Mouse (Mus musculus) midbrain, embryonic 10.5 days (tissue): ENCODE data around the gene Rsad2. TPM values are rescaled to one million over a fixed set of nuclear protein-coding genes. Genes with fewer than 3 reads are reported as not detected.
A peak's percentile ranks its signal among the peaks of the same experiment; 100 is the strongest.

ENCODE experiments used
- DNase-seq: peaks from one replicate; pipeline ENCODE4 v3.0.0-alpha.2; 2017; ENCODE audit warnings: low spot score
- H3K27ac ChIP-seq: fragments of 300-500 bp; sonication (generic); replicated peaks from 2 replicates; pipeline ENCODE4 v1.5.1; 2016; ENCODE audit warnings: mild to moderate bottlenecking
- H3K27me3 ChIP-seq: fragments of 300-500 bp; sonication (generic); 2 replicates; pipeline ENCODE4 v1.6.1; 2016; ENCODE audit warnings: low read depth, mild to moderate bottlenecking; ENCODE audit not compliant: poor library complexity, severe bottlenecking
- H3K36me3 ChIP-seq: fragments of 300-500 bp; sonication (generic); 2 replicates; pipeline ENCODE4 v1.6.1; 2016; ENCODE audit warnings: mild to moderate bottlenecking, moderate library complexity
- H3K4me1 ChIP-seq: fragments of 300-500 bp; sonication (generic); 2 replicates; pipeline ENCODE4 v1.6.1; 2016
- H3K4me3 ChIP-seq: fragments of 300-500 bp; sonication (generic); 2 replicates; pipeline ENCODE4 v1.5.1; 2016; ENCODE audit warnings: mild to moderate bottlenecking, moderate library complexity
- H3K9me3 ChIP-seq: fragments of 300-500 bp; sonication (generic); replicated peaks from 2 replicates; pipeline ENCODE4 v1.6.1; 2016; ENCODE audit warnings: mild to moderate bottlenecking
- WGBS: fragments of 180-500 bp; shearing (Covaris S2); methylation state at CpG from one replicate; pipeline ENCODE4 v1.1.7; 2016; 5-methylcytosine and 5-hydroxymethylcytosine counted together
- polyA plus RNA-seq: library from polyadenylated mRNA; unstranded; fragments of >200 nt; fragmentation: Nextera tagmentation; extraction: Ambion mirVana; gene quantifications from 2 replicates; pipeline ENCODE4 v1.2.1, GENCODE M21; 2016

Gene Rsad2
- polyA plus RNA-seq, 1 experiment from 2014 or later, result 0.35 TPM

GRCm38 (mm10) chr12:26404781-26405702 lies 51.2 kb downstream of the Rsad2 start:
- Histone ChIP-seq H3K9me3 (no peaks in the 10 kb centered on the region), H3K4me3 (no peak overlapping the region), H3K27me3 (no peaks in the 10 kb centered on the region), H3K36me3 (peaks cover 79% of the 10 kb centered on the region), H3K4me1 (peaks cover 3% of the 10 kb centered on the region; the same call in 1 of the 2 replicates), H3K27ac (no peak overlapping the region)
- WGBS, result 89% methylated on average over 11 of the region's 11 CpGs
- no peak for DNase-seq

- H3K36me3 ChIP-seq, result peaks cover 74% of the 10 kb centered on the region
- no peaks in the 10 kb centered on the region for H3K9me3 ChIP-seq
- peaks cover 3% of the 10 kb centered on the region; the same call in 1 of the 2 replicates for H3K4me1 ChIP-seq
- H3K27ac ChIP-seq, result peak overlapping the region; percentile 33; the same call in 1 of the 2 replicates
- 89% methylated on average over 16 of the region's 16 CpGs for WGBS
- no peak for DNase-seq
- H3K4me3 ChIP-seq, result no peak overlapping the region
- no peaks in the 10 kb centered on the region for H3K27me3 ChIP-seq
Observed at GRCm38 (mm10) chr12:26403372-26404125, 52.7 kb downstream of the Rsad2 start.

GRCm38 (mm10) chr12:26401696-26402470 lies 54.4 kb downstream of the Rsad2 start:
- 89% methylated on average over 10 of the region's 10 CpGs for WGBS
- H3K4me3 ChIP-seq, result no peak overlapping the region
- H3K9me3 ChIP-seq, result no peaks in the 10 kb centered on the region
- H3K4me1 ChIP-seq, result peaks cover 3% of the 10 kb centered on the region; the same call in 1 of the 2 replicates
- DNase-seq, result no peak
- no peak overlapping the region for H3K27ac ChIP-seq
- H3K36me3 ChIP-seq, result peaks cover 64% of the 10 kb centered on the region
- no peaks in the 10 kb centered on the region for H3K27me3 ChIP-seq

GRCm38 (mm10) chr12:26401254-26401653 lies 55.0 kb downstream of the Rsad2 start:
- no peak for DNase-seq
- no peak overlapping the region for H3K4me3 ChIP-seq
- H3K27ac ChIP-seq, result no peak overlapping the region
- 89% methylated on average over 1 of the region's 1 CpGs for whole genome bisulfite sequencing
- no peaks in the 10 kb centered on the region for H3K27me3 ChIP-seq
- no peaks in the 10 kb centered on the region for H3K9me3 ChIP-seq
- H3K36me3 ChIP-seq, result peaks cover 68% of the 10 kb centered on the region
- H3K4me1 ChIP-seq, result peaks cover 3% of the 10 kb centered on the region; the same call in 1 of the 2 replicates

GRCm38 (mm10) chr12:26400762-26401161 lies 55.5 kb downstream of the Rsad2 start:
- DNase-seq, result no peak
- no peaks in the 10 kb centered on the region for H3K27me3 ChIP-seq
- H3K36me3 ChIP-seq, result peaks cover 64% of the 10 kb centered on the region
- no peak overlapping the region for H3K4me3 ChIP-seq
- no peak overlapping the region for H3K27ac ChIP-seq
- 88% methylated on average over 1 of the region's 1 CpGs for WGBS
- no peaks in the 10 kb centered on the region for H3K9me3 ChIP-seq
- peaks cover 3% of the 10 kb centered on the region; the same call in 1 of the 2 replicates for H3K4me1 ChIP-seq

- H3K36me3 ChIP-seq, result peaks cover 52% of the 10 kb centered on the region
- no peaks in the 10 kb centered on the region for H3K9me3 ChIP-seq
- 88% methylated on average over 6 of the region's 6 CpGs for WGBS
Observed at GRCm38 (mm10) chr12:26399391-26399790, 56.9 kb downstream of the Rsad2 start.

GRCm38 (mm10) chr12:26398597-26398996 lies 57.7 kb downstream of the Rsad2 start:
- Histone ChIP-seq H3K9me3 (no peaks in the 10 kb centered on the region), H3K4me3 (no peak overlapping the region)
- DNase-seq, result no peak

More at GRCm38 (mm10) chr12:26399391-26399790, 56.9 kb downstream of the Rsad2 start:
- Histone ChIP-seq H3K4me1 (peaks cover 3% of the 10 kb centered on the region; the same call in 1 of the 2 replicates), H3K27me3 (no peaks in the 10 kb centered on the region), H3K27ac (no peak overlapping the region), H3K4me3 (no peak overlapping the region)
- DNase-seq, result no peak

GRCm38 (mm10) chr12:26394485-26395470 lies 61.5 kb downstream of the Rsad2 start:
- peaks cover 33% of the 10 kb centered on the region for H3K36me3 ChIP-seq
- H3K4me3 ChIP-seq, result no peak overlapping the region
- no peaks in the 10 kb centered on the region for H3K27me3 ChIP-seq
- H3K9me3 ChIP-seq, result no peaks in the 10 kb centered on the region
- H3K4me1 ChIP-seq, result no peaks in the 10 kb centered on the region
- H3K27ac ChIP-seq, result 0 out of 2 replicates have a peak overlapping the region, but pooled peaks have one; percentile 28
- WGBS, result 86% methylated on average over 13 of the region's 13 CpGs
- DNase-seq, result no peak

More at GRCm38 (mm10) chr12:26398597-26398996, 57.7 kb downstream of the Rsad2 start:
- 49% methylated on average over 2 of the region's 2 CpGs for WGBS
- Histone ChIP-seq H3K27ac (no peak overlapping the region), H3K36me3 (peaks cover 44% of the 10 kb centered on the region), H3K27me3 (no peaks in the 10 kb centered on the region), H3K4me1 (peaks cover under 1% of the 10 kb centered on the region; the same call in 1 of the 2 replicates)

GRCm38 (mm10) chr12:26393291-26393690 lies 63.0 kb downstream of the Rsad2 start:
- WGBS, result 88% methylated on average over 5 of the region's 5 CpGs
- DNase-seq, result no peak
- H3K9me3 ChIP-seq, result no peaks in the 10 kb centered on the region
- no peak overlapping the region for H3K27ac ChIP-seq
- no peaks in the 10 kb centered on the region for H3K4me1 ChIP-seq
- no peak overlapping the region for H3K4me3 ChIP-seq
- peaks cover 36% of the 10 kb centered on the region for H3K36me3 ChIP-seq
- H3K27me3 ChIP-seq, result no peaks in the 10 kb centered on the region
